Mouse (Mus musculus) cerebellum, adult 2 months (tissue): Measurements from ENCODE around the gene Lyz2.

Source experiments
- CTCF ChIP-seq: fragments of 200-500 bp; IDR thresholded peaks from 2 replicates; pipeline ENCODE4 v1.5.1; 2011; ENCODE audit warnings: low read depth, mild to moderate bottlenecking, control low read depth, low read length, moderate library complexity, borderline replicate concordance; ENCODE audit not compliant: insufficient read depth
- POLR2A ChIP-seq: fragments of 200-500 bp; IDR thresholded peaks from 2 replicates; pipeline ENCODE4 v1.6.1; 2011; ENCODE audit warnings: low read length, control low read depth, borderline replicate concordance; ENCODE audit not compliant: insufficient read depth

GRCm38 (mm10) chr10:117298336-117298735 is 16.2 kb upstream of the Lyz2 start:
- TF ChIP-seq POLR2A (no peak), CTCF (no peak)
